Mouse (Mus musculus): ENCODE data around the gene Wdr62.

DNA sequence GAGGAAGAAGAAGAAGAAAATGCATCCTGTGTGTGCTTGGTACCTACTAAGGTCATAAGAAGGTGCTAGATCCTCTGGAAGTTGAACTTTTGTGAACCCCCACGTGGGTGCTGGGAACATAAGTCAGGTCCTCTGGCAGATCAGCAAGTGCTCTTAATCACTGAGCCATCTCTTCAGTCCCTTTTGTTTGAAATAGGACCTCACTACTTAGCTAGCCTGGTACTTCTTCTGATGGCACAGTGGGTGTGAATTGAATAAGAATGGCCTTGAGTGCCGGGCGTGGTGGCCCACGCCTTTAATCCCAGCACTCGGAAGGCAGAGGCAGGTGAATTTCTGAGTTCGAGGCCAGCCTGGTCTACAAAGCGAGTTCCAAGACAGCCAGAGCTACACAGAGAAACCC, 14.3 kb downstream of the Wdr62 start:
- no peak for TF ChIP-seq CTCF (IDR thresholded peaks at IDR 0.05; ENCODE audit: control insufficient read depth, insufficient read depth, insufficient read length)
- no peak for TF ChIP-seq USF1 (IDR thresholded peaks at IDR 0.05; ENCODE audit: low read depth)
- no peak for TF ChIP-seq CEBPB (IDR thresholded peaks at IDR 0.05; ENCODE audit: low read depth)
- no peak for TF ChIP-seq MYOG (IDR thresholded peaks at IDR 0.05; ENCODE audit: control insufficient read depth, extremely low read depth, insufficient read length)
- no peak for TF ChIP-seq MYOD1 (IDR thresholded peaks at IDR 0.05; ENCODE audit: control insufficient read depth, insufficient read length, low read depth)
- no peak for TF ChIP-seq MAX (IDR thresholded peaks at IDR 0.05)
- no peak for TF ChIP-seq FOSL1 (IDR thresholded peaks at IDR 0.05; ENCODE audit: insufficient read depth, low read length, poor library complexity, severe bottlenecking)

Data from C2C12 (cell line).